Mouse (Mus musculus) embryonic facial prominence, embryonic 15.5 days (tissue): ENCODE measurements at regions not wholly inside any gene's neighbourhood (a gene's known extent, or its start where the extent isn't known, plus 50 kb on each side); places are given as distances from the start of the nearest gene placed in this dataset.

Experiments
- ATAC-seq: fragments of 200-750 bp; cut with Nextera tagmentation; 2 replicates; pipeline ENCODE4 v1.8.0; 2017; ENCODE audit warnings: low read depth, moderate TSS enrichment; ENCODE audit not compliant: insufficient number of reproducible peaks, low FRiP score, low TSS enrichment
- H3K27ac ChIP-seq: fragments of 300-500 bp; sonication (generic); replicated peaks from 2 replicates; pipeline ENCODE4 v1.5.1; 2015; ENCODE audit warnings: mild to moderate bottlenecking, inconsistent platforms
- H3K27me3 ChIP-seq: fragments of 300-500 bp; sonication (generic); 2 replicates; pipeline ENCODE4 v1.6.1; 2015; ENCODE audit warnings: inconsistent platforms
- H3K36me3 ChIP-seq: fragments of 300-500 bp; sonication (generic); 2 replicates; pipeline ENCODE4 v1.6.1; 2015; ENCODE audit warnings: mild to moderate bottlenecking, inconsistent platforms
- H3K4me1 ChIP-seq: fragments of 300-500 bp; sonication (generic); 2 replicates; pipeline ENCODE4 v1.6.1; 2015; ENCODE audit warnings: inconsistent platforms
- H3K4me2 ChIP-seq: fragments of 300-500 bp; sonication (generic); replicated peaks from 2 replicates; pipeline ENCODE4 v1.6.1; 2015; ENCODE audit warnings: mild to moderate bottlenecking, inconsistent platforms
- H3K4me3 ChIP-seq: fragments of 300-500 bp; sonication (generic); replicated peaks from 2 replicates; pipeline ENCODE4 v1.5.1; 2015; ENCODE audit warnings: mild to moderate bottlenecking, inconsistent platforms
- H3K9ac ChIP-seq: fragments of 300-500 bp; sonication (generic); 2 replicates; pipeline ENCODE4 v1.6.1; 2015; ENCODE audit warnings: inconsistent platforms
- H3K9me3 ChIP-seq: fragments of 300-500 bp; sonication (generic); replicated peaks from 2 replicates; pipeline ENCODE4 v1.6.1; 2016; ENCODE audit warnings: inconsistent platforms
- WGBS: fragments of 180-500 bp; shearing (Covaris S2); methylation state at CpG from one replicate; pipeline ENCODE4 v1.1.7; 2015; 5-methylcytosine and 5-hydroxymethylcytosine counted together

DNA sequence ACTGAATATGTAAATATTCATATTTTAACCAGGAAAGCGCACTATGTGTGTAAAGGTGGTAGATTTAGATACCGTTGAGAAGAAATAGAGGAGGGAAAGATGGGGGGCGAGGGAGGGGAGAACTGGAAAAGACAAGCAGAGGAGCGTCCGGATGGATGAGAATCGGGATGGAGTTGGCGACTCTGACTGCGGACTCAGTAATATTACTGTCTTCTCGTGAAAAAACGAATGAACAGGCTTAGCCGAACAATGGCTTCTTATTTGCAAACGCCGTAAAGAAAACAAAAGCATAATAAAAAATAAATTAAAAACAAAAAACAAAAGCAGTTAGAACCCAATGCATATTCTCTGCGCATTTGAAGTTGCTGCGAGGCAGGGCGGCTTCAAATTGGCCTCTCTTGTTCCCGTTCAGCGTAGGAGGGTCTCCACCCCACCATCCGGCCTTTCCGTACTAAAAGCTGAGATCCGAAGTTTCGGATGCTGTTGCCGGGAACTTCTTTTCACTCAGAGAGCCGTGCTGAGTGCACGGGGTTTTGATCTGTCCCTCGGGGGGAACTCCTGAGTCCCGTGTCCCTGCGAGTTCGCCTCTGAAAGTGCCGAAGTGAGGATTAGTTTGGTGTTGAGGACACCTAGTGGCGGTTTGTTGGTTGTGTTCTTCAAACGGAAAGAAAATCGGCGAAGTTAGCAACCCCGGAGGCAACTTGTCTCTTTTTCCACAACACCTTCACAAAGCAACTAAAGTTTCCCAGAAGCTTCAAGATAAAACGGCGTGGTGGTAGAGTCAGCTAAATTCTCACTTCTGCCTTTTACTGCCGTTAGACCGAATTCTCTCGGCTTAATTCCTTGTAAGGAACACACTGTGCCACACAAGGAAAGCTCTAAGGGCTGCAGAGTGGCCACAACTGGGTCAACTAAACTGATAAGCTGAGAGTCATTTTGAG is 154.7 kb upstream of the Dmrta1 start:
- Histone ChIP-seq H3K9me3 (no peaks in the 10 kb centered on the region), H3K4me2 (peak overlapping the region; percentile 73), H3K4me1 (no peaks in the 10 kb centered on the region), H3K36me3 (no peaks in the 10 kb centered on the region), H3K4me3 (peak overlapping the region; percentile 49), H3K27me3 (peaks cover 38% of the 10 kb centered on the region), H3K9ac (peak overlapping the region; percentile 33; the same call in 1 of the 2 replicates), H3K27ac (no peak overlapping the region)
- under 1% methylated on average over 40 of the region's 40 CpGs for WGBS
- 0 out of 2 replicates have a peak, but pooled peaks have one; percentile 29 for ATAC-seq

DNA sequence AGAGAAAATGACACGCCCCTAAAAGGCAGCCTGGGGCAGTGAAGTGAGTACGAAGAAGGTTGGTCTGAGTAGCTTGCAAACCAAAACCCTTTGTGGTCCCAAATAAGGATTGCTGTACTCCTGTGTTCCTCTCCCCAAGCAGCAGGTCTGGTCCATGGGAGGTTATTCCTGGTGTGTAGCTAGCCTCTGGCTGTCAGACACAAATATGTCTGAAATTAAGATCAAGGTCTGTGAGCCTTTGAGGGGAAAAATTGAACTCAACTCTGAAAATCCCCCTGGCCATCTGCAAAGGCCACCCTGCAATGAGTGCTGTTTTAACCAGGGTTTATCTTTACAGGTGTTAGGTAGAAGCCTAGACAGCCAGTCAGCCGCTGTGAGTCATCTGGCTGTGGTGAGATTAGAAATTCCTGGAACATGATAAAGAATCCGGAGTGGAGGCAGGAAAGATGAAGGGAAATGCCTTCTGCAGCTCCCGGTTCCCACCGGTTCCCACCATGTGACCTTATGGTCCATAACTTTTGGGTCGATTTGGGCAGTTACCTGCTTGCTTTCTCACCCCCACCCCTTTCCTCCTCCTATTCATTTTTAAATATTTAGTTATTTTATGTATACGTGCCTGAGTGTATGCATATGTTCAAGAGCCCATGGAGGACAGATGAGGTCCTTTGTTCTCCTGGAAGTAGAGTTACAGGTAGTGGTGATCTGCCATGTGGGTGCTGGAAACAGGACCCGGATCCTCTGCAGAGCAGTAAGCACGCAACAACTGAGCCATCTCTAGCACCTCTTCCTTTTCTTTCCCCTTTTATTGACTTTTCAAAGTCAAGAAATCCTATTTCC is 155.6 kb upstream of the Dmrta1 start:
- H3K27ac ChIP-seq: no peak overlapping the region

DNA sequence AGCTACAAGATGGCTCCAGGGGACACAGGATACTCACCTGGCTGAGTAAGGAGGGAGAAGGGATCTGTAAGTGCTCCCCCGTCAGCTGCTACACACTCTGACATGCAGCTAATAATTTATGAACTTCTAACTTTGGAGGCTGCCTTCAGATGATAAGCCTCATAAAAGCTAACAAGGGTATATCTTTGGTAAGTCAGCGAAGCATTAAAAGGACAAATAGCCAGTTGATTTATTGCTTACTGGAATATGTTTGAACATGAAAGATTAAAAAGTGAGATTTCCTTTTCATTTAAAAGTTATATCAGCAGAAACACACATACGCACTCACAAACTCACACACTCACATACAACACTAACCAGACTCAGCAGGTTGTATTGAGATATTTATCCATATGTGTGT is 161.2 kb upstream of the Dmrta1 start:
- Histone ChIP-seq H3K4me2 (no peak overlapping the region), H3K9me3 (no peaks in the 10 kb centered on the region), H3K9ac (no peak overlapping the region), H3K4me3 (no peak overlapping the region), H3K27ac (no peak overlapping the region), H3K36me3 (no peaks in the 10 kb centered on the region), H3K4me1 (peaks cover 5% of the 10 kb centered on the region; the same call in 1 of the 2 replicates), H3K27me3 (peaks cover 12% of the 10 kb centered on the region)
- WGBS: 81% methylated on average over 3 of the region's 3 CpGs
- no peak for ATAC-seq

More for the DNA sequence above, 155.6 kb upstream of the Dmrta1 start:
- Histone ChIP-seq H3K4me2 (peak overlapping the region; percentile 73), H3K27me3 (peaks cover 39% of the 10 kb centered on the region), H3K9me3 (no peaks in the 10 kb centered on the region), H3K9ac (no peak overlapping the region), H3K4me1 (no peaks in the 10 kb centered on the region), H3K4me3 (peak overlapping the region; percentile 49), H3K36me3 (no peaks in the 10 kb centered on the region)
- WGBS: 8% methylated on average over 10 of the region's 10 CpGs
- ATAC-seq: no peak

DNA sequence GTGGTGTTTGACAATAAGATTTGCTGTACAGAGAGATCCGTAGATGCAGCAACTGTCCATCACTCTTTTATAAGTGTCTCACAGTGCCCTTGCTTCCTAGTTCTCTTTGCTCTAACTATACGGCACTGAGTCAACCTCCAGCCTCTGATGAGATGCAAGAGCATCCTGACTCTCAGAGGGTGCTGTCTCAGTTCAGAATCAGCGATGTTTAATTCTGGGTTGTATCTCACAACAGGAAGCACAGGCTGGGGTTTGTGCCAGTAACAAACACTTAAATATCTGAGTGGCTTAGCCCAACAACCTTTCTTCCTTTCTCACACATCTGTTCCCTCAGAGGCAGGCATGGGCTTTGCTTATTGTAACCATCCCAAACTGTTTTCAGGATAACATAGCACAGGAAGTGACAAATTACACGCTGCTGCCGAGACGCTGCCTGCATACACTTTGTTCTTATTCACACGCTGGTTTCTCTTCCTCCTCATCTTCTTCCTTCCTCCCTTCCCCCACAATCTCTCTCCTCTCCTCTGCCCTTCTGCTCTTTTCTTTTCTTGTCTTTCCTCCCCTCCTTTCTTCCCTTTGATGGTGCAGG is 163.3 kb upstream of the Dmrta1 start:
- peaks cover 5% of the 10 kb centered on the region; the same call in 1 of the 2 replicates for H3K4me1 ChIP-seq
- ATAC-seq: no peak
- H3K9me3 ChIP-seq: no peaks in the 10 kb centered on the region
- H3K36me3 ChIP-seq: no peaks in the 10 kb centered on the region
- H3K4me2 ChIP-seq: 0 out of 2 replicates have a peak overlapping the region, but pooled peaks have one; percentile 6
- H3K27ac ChIP-seq: no peak overlapping the region
- H3K4me3 ChIP-seq: no peak overlapping the region
- H3K27me3 ChIP-seq: 0 out of 2 replicates have a peak, but pooled peaks cover 4% of the 10 kb centered on the region
- WGBS: 25% methylated on average over 7 of the region's 7 CpGs
- no peak overlapping the region for H3K9ac ChIP-seq

DNA sequence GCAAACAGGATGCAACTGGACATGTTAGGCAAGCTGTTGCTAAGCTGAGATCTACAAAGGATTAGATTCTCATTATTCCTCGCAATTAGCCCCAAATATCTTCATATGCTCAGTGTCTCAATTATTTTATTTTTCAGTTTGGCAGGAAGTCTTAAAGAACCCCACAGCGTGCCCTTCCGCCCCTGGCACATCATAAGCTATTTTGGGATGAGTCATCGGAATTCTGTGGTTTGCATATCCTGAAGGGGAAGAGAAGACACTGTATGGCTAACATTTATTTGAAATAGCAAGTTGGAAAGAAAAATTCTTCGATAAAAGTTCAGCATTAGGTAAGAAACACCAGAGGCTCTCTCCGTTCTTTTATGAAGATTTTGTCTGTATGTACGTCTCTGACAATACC is 164.3 kb upstream of the Dmrta1 start:
- ATAC-seq: no peak
- no peak overlapping the region for H3K27ac ChIP-seq
- 0 out of 2 replicates have a peak, but pooled peaks cover 4% of the 10 kb centered on the region for H3K27me3 ChIP-seq
- H3K4me3 ChIP-seq: no peak overlapping the region
- H3K4me1 ChIP-seq: peaks cover 5% of the 10 kb centered on the region; the same call in 1 of the 2 replicates
- H3K9ac ChIP-seq: no peak overlapping the region
- H3K36me3 ChIP-seq: no peaks in the 10 kb centered on the region
- no peak overlapping the region for H3K4me2 ChIP-seq
- H3K9me3 ChIP-seq: no peaks in the 10 kb centered on the region
- WGBS: 64% methylated on average over 7 of the region's 7 CpGs

DNA sequence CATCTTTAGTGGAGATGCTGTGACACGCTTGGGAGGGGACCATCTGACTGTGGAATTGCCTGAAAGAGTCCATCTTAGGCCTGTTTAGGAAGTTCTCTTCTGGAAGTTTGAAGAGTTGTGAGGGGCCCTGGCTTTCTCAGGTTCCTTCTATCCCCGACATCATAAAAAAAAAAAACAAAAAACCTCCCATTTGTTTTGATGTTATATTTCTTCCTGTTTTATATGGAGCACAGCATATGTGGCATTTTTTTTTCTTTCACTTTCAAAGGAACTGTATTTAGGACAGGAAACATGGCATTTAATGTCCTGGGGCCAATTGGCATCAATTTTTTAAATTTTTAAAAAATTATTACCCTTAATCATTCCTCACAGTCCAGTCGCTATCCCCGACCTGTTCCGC is 168.6 kb upstream of the Dmrta1 start:
- H3K9me3 ChIP-seq: no peaks in the 10 kb centered on the region
- no peaks in the 10 kb centered on the region for H3K27me3 ChIP-seq
- H3K9ac ChIP-seq: no peak overlapping the region
- H3K36me3 ChIP-seq: no peaks in the 10 kb centered on the region
- no peaks in the 10 kb centered on the region for H3K4me1 ChIP-seq
- no peak overlapping the region for H3K4me2 ChIP-seq
- H3K27ac ChIP-seq: no peak overlapping the region
- WGBS: 76% methylated on average over 5 of the region's 5 CpGs
- no peak for ATAC-seq
- H3K4me3 ChIP-seq: no peak overlapping the region

DNA sequence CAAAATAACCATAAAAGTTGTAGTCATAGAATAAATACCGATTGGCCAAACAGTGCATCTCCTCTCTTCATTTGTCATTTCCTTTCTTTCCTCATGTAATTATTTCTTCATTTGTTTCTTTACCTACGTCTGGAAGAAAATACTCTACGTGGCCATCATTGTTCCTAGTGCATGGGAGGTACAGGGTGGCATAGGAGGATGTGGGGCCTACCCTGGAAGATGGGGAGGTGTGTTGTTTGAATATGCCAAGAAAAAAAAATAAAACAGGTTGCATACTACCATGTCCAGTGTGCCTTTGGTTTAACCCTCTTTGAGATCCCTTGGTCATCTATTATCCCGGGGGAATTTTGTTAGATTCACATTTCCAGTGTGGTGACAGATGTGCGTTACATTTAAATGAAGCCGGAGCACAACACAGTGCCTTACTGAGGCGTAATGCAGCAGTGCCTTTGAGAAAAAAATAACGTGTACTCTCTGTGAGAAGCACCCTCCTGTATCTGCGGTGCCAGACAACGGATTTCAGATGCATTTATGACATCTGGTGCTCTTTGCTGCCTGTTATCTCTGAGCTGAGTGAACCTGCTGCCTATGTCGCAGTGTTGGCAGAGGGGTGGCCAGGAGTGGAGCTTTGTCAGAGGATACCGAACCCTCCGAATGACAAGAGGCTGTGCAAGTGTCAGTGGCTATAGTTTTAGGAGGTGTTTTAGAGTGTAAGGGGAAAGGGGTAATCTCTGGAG is 169.4 kb upstream of the Dmrta1 start:
- no peak for ATAC-seq
- no peak overlapping the region for H3K27ac ChIP-seq
- WGBS: 78% methylated on average over 13 of the region's 13 CpGs
- H3K9ac ChIP-seq: no peak overlapping the region
- H3K4me3 ChIP-seq: no peak overlapping the region
- no peaks in the 10 kb centered on the region for H3K36me3 ChIP-seq
- H3K4me1 ChIP-seq: no peaks in the 10 kb centered on the region
- no peaks in the 10 kb centered on the region for H3K9me3 ChIP-seq
- H3K4me2 ChIP-seq: no peak overlapping the region
- no peaks in the 10 kb centered on the region for H3K27me3 ChIP-seq

DNA sequence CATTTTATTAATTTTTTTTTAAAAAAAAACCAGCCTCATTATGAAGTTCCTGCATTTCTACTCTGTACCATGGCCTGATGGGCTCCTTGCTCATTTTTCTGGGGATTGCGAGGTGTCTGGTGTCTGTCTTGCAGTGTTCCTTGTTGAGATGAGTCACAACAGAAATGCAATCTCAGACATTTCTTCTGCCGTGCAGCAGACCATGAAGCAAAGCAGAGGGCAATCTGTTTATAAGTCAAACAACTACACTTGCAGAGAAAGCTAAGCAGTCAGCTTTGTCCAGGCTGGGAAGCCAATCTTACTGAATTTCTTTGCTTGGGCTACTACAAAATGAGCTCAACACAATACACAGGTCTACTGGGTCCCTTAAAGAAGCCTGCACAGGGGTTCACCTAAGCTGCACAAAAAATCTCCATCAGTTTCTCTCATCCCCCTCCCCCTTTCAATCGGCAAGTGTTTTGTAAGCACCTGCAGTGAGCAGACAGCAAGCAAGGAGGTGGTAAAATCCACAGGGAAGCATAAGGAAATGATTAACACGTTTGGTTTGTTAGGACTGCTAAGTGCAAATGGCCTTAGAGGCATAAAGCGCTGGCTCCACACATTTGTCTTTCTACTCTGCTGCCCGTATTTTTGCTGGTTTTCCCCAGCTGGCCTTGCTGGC is 171.0 kb upstream of the Dmrta1 start:
- H3K27ac ChIP-seq: no peak overlapping the region
- no peak overlapping the region for H3K4me2 ChIP-seq
- H3K9ac ChIP-seq: no peak overlapping the region
- no peak overlapping the region for H3K4me3 ChIP-seq
- no peak for ATAC-seq
- H3K9me3 ChIP-seq: no peaks in the 10 kb centered on the region
- no peaks in the 10 kb centered on the region for H3K27me3 ChIP-seq
- WGBS: 42% methylated on average over 6 of the region's 6 CpGs
- H3K36me3 ChIP-seq: no peaks in the 10 kb centered on the region
- H3K4me1 ChIP-seq: no peaks in the 10 kb centered on the region

DNA sequence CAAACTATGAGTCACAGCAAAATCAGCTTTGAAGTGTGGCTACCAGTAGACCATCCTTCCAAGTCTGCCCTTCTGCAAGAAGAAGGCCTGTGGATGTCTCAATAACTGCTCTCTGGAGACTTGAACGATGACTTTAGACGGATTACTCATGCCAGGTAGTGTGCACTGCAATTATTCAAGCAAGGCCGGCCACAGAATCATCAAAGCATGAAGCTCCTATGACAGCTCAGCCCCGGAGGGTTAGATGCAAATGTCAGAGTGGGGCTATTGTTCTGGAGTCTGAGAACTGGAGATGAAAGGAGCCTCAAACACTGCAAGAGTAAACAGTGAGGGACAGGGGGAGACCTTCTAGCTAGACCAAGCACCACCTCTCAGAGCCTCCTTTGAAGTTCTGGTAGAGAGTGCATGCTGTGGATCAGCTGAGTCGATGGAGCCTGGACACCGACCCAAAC is 173.8 kb upstream of the Dmrta1 start:
- H3K9ac ChIP-seq: no peak overlapping the region
- H3K9me3 ChIP-seq: no peaks in the 10 kb centered on the region
- H3K4me3 ChIP-seq: no peak overlapping the region
- H3K36me3 ChIP-seq: no peaks in the 10 kb centered on the region
- no peak overlapping the region for H3K27ac ChIP-seq
- H3K4me2 ChIP-seq: no peak overlapping the region
- WGBS: 18% methylated on average over 6 of the region's 6 CpGs
- 0 out of 2 replicates have a peak, but pooled peaks have one; percentile 11 for ATAC-seq
- H3K27me3 ChIP-seq: no peaks in the 10 kb centered on the region
- no peaks in the 10 kb centered on the region for H3K4me1 ChIP-seq

DNA sequence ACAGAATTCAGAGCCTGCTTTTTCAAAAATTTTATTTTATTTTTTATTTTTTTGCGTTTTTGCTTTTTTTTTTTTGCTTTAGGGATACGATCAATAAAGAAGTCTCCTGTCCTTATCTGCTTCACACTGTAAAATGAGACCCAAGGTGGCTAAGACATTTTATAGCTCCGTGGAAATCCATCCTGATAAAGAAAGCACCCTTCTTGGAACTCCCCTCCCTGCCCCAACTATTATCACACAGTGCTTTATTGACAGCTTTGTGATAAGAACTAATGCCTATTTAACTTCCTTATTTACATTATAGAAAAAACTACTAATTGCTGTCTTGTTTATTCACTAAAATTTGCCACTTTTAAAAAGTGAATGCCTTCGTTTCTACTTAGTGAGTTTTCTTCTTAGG is 179.0 kb upstream of the Dmrta1 start:
- ATAC-seq: no peak
- Histone ChIP-seq H3K27me3 (no peaks in the 10 kb centered on the region), H3K9me3 (no peaks in the 10 kb centered on the region), H3K4me1 (no peaks in the 10 kb centered on the region), H3K4me3 (no peak overlapping the region), H3K4me2 (no peak overlapping the region), H3K9ac (no peak overlapping the region), H3K36me3 (no peaks in the 10 kb centered on the region), H3K27ac (no peak overlapping the region)
- WGBS: 72% methylated on average over 4 of the region's 4 CpGs
